Mouse (Mus musculus) G1E (cell line): ENCODE results near the gene Gm29094.

Experiments used
- CTCF ChIP-seq: IDR thresholded peaks from 2 replicates; pipeline ENCODE4 v1.5.1; 2012; ENCODE audit warnings: low read depth, low read length, inconsistent platforms, mixed read lengths
- POLR2AphosphoS5 ChIP-seq: IDR thresholded peaks from 2 replicates; pipeline ENCODE4 v1.6.1; 2012; ENCODE audit warnings: low read depth, low read length, inconsistent platforms; ENCODE audit not compliant: insufficient replicate concordance
- TAL1 ChIP-seq: conservative IDR thresholded peaks from 2 replicates; pipeline ENCODE4 v1.6.1; 2012; ENCODE audit warnings: low read depth, low read length, inconsistent platforms, mixed read lengths

DNA sequence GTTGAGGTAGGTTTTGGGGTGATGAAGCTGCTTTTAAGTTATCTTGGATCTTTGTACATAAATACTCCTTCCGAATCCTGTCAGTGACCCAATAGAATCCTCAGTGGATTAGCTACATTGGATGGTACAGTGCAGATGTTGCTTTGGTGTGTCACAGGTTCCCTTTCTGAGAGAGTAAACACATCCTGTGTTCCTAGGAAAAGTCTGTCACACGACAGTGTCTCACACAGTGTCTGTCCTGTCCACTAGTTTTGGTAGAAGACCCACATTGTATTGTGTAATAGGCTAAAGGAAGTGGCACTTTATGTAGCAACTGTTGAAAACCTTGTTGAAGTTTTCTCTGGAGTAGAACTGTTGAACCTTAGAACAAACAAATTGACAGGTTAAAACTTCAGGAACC lies 54.2 kb downstream of the Gm29094 start:
- TF ChIP-seq TAL1 = no peak
- no peak for TF ChIP-seq CTCF
- no peak for TF ChIP-seq POLR2AphosphoS5
